Mouse (Mus musculus) embryonic facial prominence, embryonic 12.5 days (tissue): Measurements from ENCODE around the gene Kdm5a. TPM values are rescaled to one million over a fixed set of nuclear protein-coding genes. Genes with fewer than 3 reads are reported as not detected.

Experiments used
- ATAC-seq: fragments of 200-750 bp; cut with Nextera tagmentation; 2 replicates; pipeline ENCODE4 v1.8.0; 2017; ENCODE audit not compliant: insufficient number of reproducible peaks, insufficient read depth, low FRiP score, low TSS enrichment
- H3K27ac ChIP-seq: fragments of 300-500 bp; sonication (generic); 2 replicates; pipeline ENCODE4 v1.5.1; 2016; ENCODE audit warnings: mild to moderate bottlenecking
- H3K27me3 ChIP-seq: fragments of 300-500 bp; sonication (generic); 2 replicates; pipeline ENCODE4 v1.6.1; 2016; ENCODE audit warnings: mild to moderate bottlenecking, moderate library complexity
- H3K36me3 ChIP-seq: fragments of 300-500 bp; sonication (generic); 2 replicates; pipeline ENCODE4 v1.6.1; 2016; ENCODE audit warnings: mild to moderate bottlenecking
- H3K4me1 ChIP-seq: fragments of 300-500 bp; sonication (generic); 2 replicates; pipeline ENCODE4 v1.6.1; 2016
- H3K4me2 ChIP-seq: fragments of 300-500 bp; sonication (generic); replicated peaks from 2 replicates; pipeline ENCODE4 v1.6.1; 2016; ENCODE audit warnings: mild to moderate bottlenecking, moderate library complexity
- H3K4me3 ChIP-seq: fragments of 300-500 bp; sonication (generic); 2 replicates; pipeline ENCODE4 v1.5.1; 2016; ENCODE audit warnings: mild to moderate bottlenecking
- H3K9ac ChIP-seq: fragments of 300-500 bp; sonication (generic); 2 replicates; pipeline ENCODE4 v1.6.1; 2016; ENCODE audit warnings: mild to moderate bottlenecking, moderate library complexity
- H3K9me3 ChIP-seq: fragments of 300-500 bp; sonication (generic); 2 replicates; pipeline ENCODE4 v1.6.1; 2016; ENCODE audit warnings: mild to moderate bottlenecking, moderate library complexity
- WGBS: fragments of 180-500 bp; shearing (Covaris S2); methylation state at CpG from one replicate; pipeline ENCODE4 v1.1.7; 2016; 5-methylcytosine and 5-hydroxymethylcytosine counted together
- polyA plus RNA-seq: library from polyadenylated mRNA; unstranded; fragments of >200 nt; fragmentation: Nextera tagmentation; extraction: Ambion mirVana; gene quantifications from 2 replicates; pipeline ENCODE4 v1.2.1, GENCODE M21; 2016

The Kdm5a gene
- polyA plus RNA-seq, 1 experiment from 2014 or later = 58.3 TPM

- Histone ChIP-seq H3K36me3 (peaks cover 14% of the 10 kb centered on the region), H3K9me3 (no peaks in the 10 kb centered on the region), H3K27ac (peak overlapping the region; percentile 93), H3K9ac (peak overlapping the region; percentile 93), H3K4me2 (peak overlapping the region; percentile 84), H3K27me3 (no peaks in the 10 kb centered on the region), H3K4me1 (peaks cover 9% of the 10 kb centered on the region; the same call in 1 of the 2 replicates), H3K4me3 (peak overlapping the region; percentile 99)
- 26% methylated on average over 15 of the region's 15 CpGs for WGBS
- no peak; the same call in 1 of the 2 replicates for ATAC-seq
These were observed 893 bp upstream of the Kdm5a start for GRCm38 (mm10) chr6:120362774-120363687.

- peak overlapping the region; percentile 93 for H3K27ac ChIP-seq
- H3K9ac ChIP-seq = peak overlapping the region; percentile 93
- H3K4me1 ChIP-seq = peaks cover 9% of the 10 kb centered on the region; the same call in 1 of the 2 replicates
- H3K4me3 ChIP-seq = peak overlapping the region; percentile 99
- no peaks in the 10 kb centered on the region for H3K9me3 ChIP-seq
- 0 out of 2 replicates have a peak, but pooled peaks have one; percentile 12 for ATAC-seq
- no peaks in the 10 kb centered on the region for H3K27me3 ChIP-seq
- peaks cover 28% of the 10 kb centered on the region for H3K36me3 ChIP-seq
- under 1% methylated on average over 31 of the region's 31 CpGs for WGBS
- H3K4me2 ChIP-seq = peak overlapping the region; percentile 84
These were observed 590 bp downstream of the Kdm5a start for GRCm38 (mm10) chr6:120364523-120364905.

- peak overlapping the region; percentile 84 for H3K4me2 ChIP-seq
- H3K27ac ChIP-seq = no peak overlapping the region
- 6% methylated on average over 15 of the region's 15 CpGs for WGBS
- peaks cover 9% of the 10 kb centered on the region; the same call in 1 of the 2 replicates for H3K4me1 ChIP-seq
- H3K9me3 ChIP-seq = no peaks in the 10 kb centered on the region
- peak overlapping the region; percentile 99 for H3K4me3 ChIP-seq
- H3K27me3 ChIP-seq = no peaks in the 10 kb centered on the region
- H3K9ac ChIP-seq = peak overlapping the region; percentile 93
- H3K36me3 ChIP-seq = peaks cover 32% of the 10 kb centered on the region
- ATAC-seq = no peak
These were observed 1.1 kb downstream of the Kdm5a start for GRCm38 (mm10) chr6:120365051-120365450.

GRCm38 (mm10) chr6:120376736-120377135 is 12.8 kb downstream of the Kdm5a start:
- H3K9me3 ChIP-seq = no peaks in the 10 kb centered on the region
- no peak for ATAC-seq
- no peak overlapping the region for H3K4me2 ChIP-seq
- WGBS = 89% methylated on average over 2 of the region's 2 CpGs
- no peak overlapping the region for H3K27ac ChIP-seq
- no peaks in the 10 kb centered on the region for H3K27me3 ChIP-seq
- no peak overlapping the region for H3K4me3 ChIP-seq
- H3K4me1 ChIP-seq = no peaks in the 10 kb centered on the region
- H3K9ac ChIP-seq = no peak overlapping the region
- peaks cover 76% of the 10 kb centered on the region for H3K36me3 ChIP-seq

GRCm38 (mm10) chr6:120390054-120390453 is 26.1 kb downstream of the Kdm5a start:
- H3K4me2 ChIP-seq = no peak overlapping the region
- no peaks in the 10 kb centered on the region for H3K27me3 ChIP-seq
- ATAC-seq = no peak
- H3K27ac ChIP-seq = no peak overlapping the region
- no peak overlapping the region for H3K4me3 ChIP-seq
- H3K4me1 ChIP-seq = no peaks in the 10 kb centered on the region
- H3K9ac ChIP-seq = no peak overlapping the region
- WGBS = 88% methylated on average over 3 of the region's 3 CpGs
- H3K9me3 ChIP-seq = no peaks in the 10 kb centered on the region
- H3K36me3 ChIP-seq = peaks cover 43% of the 10 kb centered on the region

- Histone ChIP-seq H3K27ac (no peak overlapping the region), H3K9me3 (no peaks in the 10 kb centered on the region), H3K4me2 (no peak overlapping the region), H3K4me3 (no peak overlapping the region), H3K9ac (no peak overlapping the region), H3K36me3 (peaks cover 56% of the 10 kb centered on the region), H3K27me3 (no peaks in the 10 kb centered on the region), H3K4me1 (no peaks in the 10 kb centered on the region)
- no peak for ATAC-seq
- 95% methylated on average over 2 of the region's 2 CpGs for WGBS
These were observed 28.9 kb downstream of the Kdm5a start for GRCm38 (mm10) chr6:120392811-120393210.

- Histone ChIP-seq H3K9me3 (no peaks in the 10 kb centered on the region), H3K36me3 (peaks cover 56% of the 10 kb centered on the region), H3K4me2 (no peak overlapping the region), H3K27me3 (no peaks in the 10 kb centered on the region), H3K4me3 (no peak overlapping the region), H3K4me1 (no peaks in the 10 kb centered on the region), H3K9ac (no peak overlapping the region), H3K27ac (no peak overlapping the region)
- no peak for ATAC-seq
- 96% methylated on average over 5 of the region's 5 CpGs for WGBS
These were observed 31.9 kb downstream of the Kdm5a start for GRCm38 (mm10) chr6:120395622-120396345.

GRCm38 (mm10) chr6:120403936-120404335 is 40.0 kb downstream of the Kdm5a start:
- Histone ChIP-seq H3K4me3 (no peak overlapping the region), H3K27ac (no peak overlapping the region), H3K4me2 (no peak overlapping the region), H3K9me3 (no peaks in the 10 kb centered on the region), H3K9ac (no peak overlapping the region), H3K4me1 (no peaks in the 10 kb centered on the region), H3K27me3 (no peaks in the 10 kb centered on the region), H3K36me3 (peaks cover 55% of the 10 kb centered on the region)
- ATAC-seq = no peak
- 100% methylated on average over 1 of the region's 1 CpGs for WGBS

GRCm38 (mm10) chr6:120438161-120438560 is 74.2 kb downstream of the Kdm5a start:
- no peaks in the 10 kb centered on the region for H3K4me1 ChIP-seq
- no peak overlapping the region for H3K9ac ChIP-seq
- no peaks in the 10 kb centered on the region for H3K9me3 ChIP-seq
- no peak overlapping the region for H3K4me3 ChIP-seq
- peaks cover 54% of the 10 kb centered on the region for H3K36me3 ChIP-seq
- no peak overlapping the region for H3K27ac ChIP-seq
- H3K4me2 ChIP-seq = no peak overlapping the region
- WGBS = 94% methylated on average over 3 of the region's 3 CpGs
- no peak for ATAC-seq
- H3K27me3 ChIP-seq = no peaks in the 10 kb centered on the region

- H3K27me3 ChIP-seq = no peaks in the 10 kb centered on the region
- H3K27ac ChIP-seq = no peak overlapping the region
- no peak overlapping the region for H3K9ac ChIP-seq
- H3K9me3 ChIP-seq = no peaks in the 10 kb centered on the region
- peaks cover 40% of the 10 kb centered on the region for H3K36me3 ChIP-seq
- no peak overlapping the region for H3K4me3 ChIP-seq
- H3K4me1 ChIP-seq = no peaks in the 10 kb centered on the region
- 91% methylated on average over 4 of the region's 4 CpGs for WGBS
- H3K4me2 ChIP-seq = no peak overlapping the region
- ATAC-seq = no peak
These were observed 78.3 kb downstream of the Kdm5a start for GRCm38 (mm10) chr6:120442171-120442749.

- Histone ChIP-seq H3K9me3 (no peaks in the 10 kb centered on the region), H3K27me3 (no peaks in the 10 kb centered on the region), H3K27ac (no peak overlapping the region), H3K9ac (no peak overlapping the region), H3K4me3 (no peak overlapping the region), H3K36me3 (peaks cover 32% of the 10 kb centered on the region), H3K4me2 (no peak overlapping the region), H3K4me1 (no peaks in the 10 kb centered on the region)
- 82% methylated on average over 14 of the region's 14 CpGs for WGBS
- no peak for ATAC-seq
These were observed 79.7 kb downstream of the Kdm5a start for GRCm38 (mm10) chr6:120443363-120444355.
